Mouse (Mus musculus): Measurements from ENCODE around the gene Stk11ip. TPM values are rescaled to one million over a fixed set of nuclear protein-coding genes. Genes with fewer than 3 reads are reported as not detected.

The Stk11ip gene
- polyA plus RNA-seq, 1 experiment from 2014 or later = 21.0 TPM

- H3K36me3 ChIP-seq (ENCODE audit: control insufficient read depth, insufficient read depth, low read length) = peaks cover 63% of the 10 kb centered on the region
- no peak overlapping the region for H3K27ac ChIP-seq (replicated peaks; ENCODE audit: low read depth, low read length)
- peaks cover 6% of the 10 kb centered on the region for H3K4me1 ChIP-seq (ENCODE audit: control insufficient read depth, insufficient read depth, low read length)
- H3K9ac ChIP-seq (replicated peaks; ENCODE audit: low read length) = no peak overlapping the region
- no peak overlapping the region for H3K4me3 ChIP-seq (replicated peaks; ENCODE audit: low read depth, low read length)
- H3K27me3 ChIP-seq (ENCODE audit: control insufficient read depth, insufficient read depth, low read length) = no peaks in the 10 kb centered on the region
- DNase-seq = no peak
- 93% methylated on average over 7 of the region's 7 CpGs for WGBS
- H3K9me3 ChIP-seq (ENCODE audit: control insufficient read depth, low read length) = no peaks in the 10 kb centered on the region
- ATAC-seq (ENCODE audit: low FRiP score, low TSS enrichment) = no peak
- H3K4me2 ChIP-seq (ENCODE audit: low read length) = no peak overlapping the region
Measured at GRCm38 (mm10) chr1:75557041-75557440, 35.7 kb downstream of the Stk11ip start.

- H3K4me3 ChIP-seq (replicated peaks; ENCODE audit: low read depth, low read length) = no peak overlapping the region
- no peak for ATAC-seq (ENCODE audit: low FRiP score, low TSS enrichment)
- H3K9me3 ChIP-seq (ENCODE audit: control insufficient read depth, low read length) = peaks cover 4% of the 10 kb centered on the region; the same call in 1 of the 2 replicates
- no peaks in the 10 kb centered on the region for H3K27me3 ChIP-seq (ENCODE audit: control insufficient read depth, insufficient read depth, low read length)
- peaks cover 6% of the 10 kb centered on the region for H3K4me1 ChIP-seq (ENCODE audit: control insufficient read depth, insufficient read depth, low read length)
- 91% methylated on average over 18 of the region's 18 CpGs for WGBS
- peaks cover 47% of the 10 kb centered on the region for H3K36me3 ChIP-seq (ENCODE audit: control insufficient read depth, insufficient read depth, low read length)
- no peak for DNase-seq
- H3K4me2 ChIP-seq (ENCODE audit: low read length) = no peak overlapping the region
- peak overlapping the region; percentile 50; the same call in 1 of the 2 replicates for H3K27ac ChIP-seq (replicated peaks; ENCODE audit: low read depth, low read length)
- no peak overlapping the region for H3K9ac ChIP-seq (replicated peaks; ENCODE audit: low read length)
Measured at GRCm38 (mm10) chr1:75558388-75559178, 37.3 kb downstream of the Stk11ip start.

- H3K27ac ChIP-seq (replicated peaks; ENCODE audit: low read depth, low read length) = peak overlapping the region; percentile 50
- H3K36me3 ChIP-seq (ENCODE audit: control insufficient read depth, insufficient read depth, low read length) = peaks cover 40% of the 10 kb centered on the region
- no peak overlapping the region for H3K4me3 ChIP-seq (replicated peaks; ENCODE audit: low read depth, low read length)
- H3K27me3 ChIP-seq (ENCODE audit: control insufficient read depth, insufficient read depth, low read length) = no peaks in the 10 kb centered on the region
- H3K9me3 ChIP-seq (ENCODE audit: control insufficient read depth, low read length) = peaks cover 4% of the 10 kb centered on the region; the same call in 1 of the 2 replicates
- 5% methylated on average over 17 of the region's 17 CpGs for WGBS
- DNase-seq = peak; percentile 96
- H3K4me1 ChIP-seq (ENCODE audit: control insufficient read depth, insufficient read depth, low read length) = peaks cover 6% of the 10 kb centered on the region
- H3K4me2 ChIP-seq (ENCODE audit: low read length) = peak overlapping the region; percentile 37
- H3K9ac ChIP-seq (replicated peaks; ENCODE audit: low read length) = no peak overlapping the region
- ATAC-seq (ENCODE audit: low FRiP score, low TSS enrichment) = peak; percentile 92
Measured at GRCm38 (mm10) chr1:75559212-75559925, 38.0 kb downstream of the Stk11ip start.

DNA sequence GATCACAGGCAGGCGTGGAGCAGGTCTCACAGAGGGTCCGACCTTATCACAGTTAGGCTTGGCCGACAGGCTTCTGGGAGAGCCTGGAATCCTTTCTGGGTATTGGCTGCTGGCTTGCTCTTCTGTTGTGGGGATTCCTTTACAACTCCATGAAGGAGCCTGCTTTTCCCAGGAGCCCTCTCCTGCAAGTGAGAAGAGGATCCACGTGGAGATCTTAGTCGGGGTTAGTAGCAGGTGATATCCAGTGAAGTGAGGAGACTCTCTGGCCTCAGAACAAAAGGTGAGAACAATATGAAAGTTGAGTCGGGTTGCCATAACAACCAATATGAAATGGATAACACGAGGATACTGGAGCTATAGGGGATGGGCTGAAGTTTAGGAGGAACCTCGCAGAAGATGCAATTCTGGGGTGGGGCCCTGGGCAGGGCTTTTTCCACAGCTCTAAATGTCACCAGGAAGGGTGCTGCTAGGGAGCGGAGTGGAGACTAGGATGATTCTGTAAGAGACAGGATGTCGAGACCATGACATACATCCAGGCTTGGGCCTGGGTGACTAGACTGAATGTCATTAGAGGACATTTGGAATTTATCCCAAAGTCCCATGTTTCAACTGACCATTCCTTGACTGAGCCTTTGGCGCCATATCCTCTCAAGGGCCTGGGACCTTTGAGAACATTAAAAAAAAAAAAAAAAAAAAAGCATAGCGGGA lies 39.0 kb downstream of the Stk11ip start:
- H3K4me1 ChIP-seq (ENCODE audit: control insufficient read depth, insufficient read depth, low read length) = peaks cover 6% of the 10 kb centered on the region
- no peak overlapping the region for H3K9ac ChIP-seq (replicated peaks; ENCODE audit: low read length)
- peaks cover 4% of the 10 kb centered on the region; the same call in 1 of the 2 replicates for H3K9me3 ChIP-seq (ENCODE audit: control insufficient read depth, low read length)
- no peak overlapping the region for H3K4me3 ChIP-seq (replicated peaks; ENCODE audit: low read depth, low read length)
- no peaks in the 10 kb centered on the region for H3K27me3 ChIP-seq (ENCODE audit: control insufficient read depth, insufficient read depth, low read length)
- H3K36me3 ChIP-seq (ENCODE audit: control insufficient read depth, insufficient read depth, low read length) = peaks cover 32% of the 10 kb centered on the region
- H3K4me2 ChIP-seq (ENCODE audit: low read length) = no peak overlapping the region
- DNase-seq (no peak), ATAC-seq (ENCODE audit: low FRiP score, low TSS enrichment) (no peak)
- 79% methylated on average over 12 of the region's 12 CpGs for WGBS
- H3K27ac ChIP-seq (replicated peaks; ENCODE audit: low read depth, low read length) = 0 out of 2 replicates have a peak overlapping the region, but pooled peaks have one; percentile 10

- Histone ChIP-seq H3K9ac (replicated peaks; ENCODE audit: low read length) (no peak overlapping the region), H3K27ac (replicated peaks; ENCODE audit: low read depth, low read length) (0 out of 2 replicates have a peak overlapping the region, but pooled peaks have one; percentile 22), H3K27me3 (ENCODE audit: control insufficient read depth, insufficient read depth, low read length) (no peaks in the 10 kb centered on the region), H3K4me3 (replicated peaks; ENCODE audit: low read depth, low read length) (no peak overlapping the region), H3K4me1 (ENCODE audit: control insufficient read depth, insufficient read depth, low read length) (peaks cover 6% of the 10 kb centered on the region), H3K36me3 (ENCODE audit: control insufficient read depth, insufficient read depth, low read length) (peaks cover 25% of the 10 kb centered on the region), H3K9me3 (ENCODE audit: control insufficient read depth, low read length) (peaks cover 4% of the 10 kb centered on the region; the same call in 1 of the 2 replicates), H3K4me2 (ENCODE audit: low read length) (no peak overlapping the region)
- DNase-seq (peak; percentile 30), ATAC-seq (ENCODE audit: low FRiP score, low TSS enrichment) (no peak)
- WGBS = 49% methylated on average over 4 of the region's 4 CpGs
Measured at GRCm38 (mm10) chr1:75561221-75561897, 40.0 kb downstream of the Stk11ip start.

- Histone ChIP-seq H3K9ac (replicated peaks; ENCODE audit: low read length) (no peak overlapping the region), H3K9me3 (ENCODE audit: control insufficient read depth, low read length) (peaks cover 4% of the 10 kb centered on the region; the same call in 1 of the 2 replicates), H3K4me3 (replicated peaks; ENCODE audit: low read depth, low read length) (no peak overlapping the region), H3K36me3 (ENCODE audit: control insufficient read depth, insufficient read depth, low read length) (peaks cover 20% of the 10 kb centered on the region), H3K27ac (replicated peaks; ENCODE audit: low read depth, low read length) (0 out of 2 replicates have a peak overlapping the region, but pooled peaks have one; percentile 22), H3K4me2 (ENCODE audit: low read length) (no peak overlapping the region), H3K4me1 (ENCODE audit: control insufficient read depth, insufficient read depth, low read length) (peaks cover 6% of the 10 kb centered on the region), H3K27me3 (ENCODE audit: control insufficient read depth, insufficient read depth, low read length) (no peaks in the 10 kb centered on the region)
- DNase-seq (peak; percentile 25), ATAC-seq (ENCODE audit: low FRiP score, low TSS enrichment) (no peak)
- WGBS = 62% methylated on average over 1 of the region's 1 CpGs
Measured at GRCm38 (mm10) chr1:75561898-75562238, 40.5 kb downstream of the Stk11ip start.

- no peak for DNase-seq
- Histone ChIP-seq H3K36me3 (ENCODE audit: control insufficient read depth, insufficient read depth, low read length) (no peaks in the 10 kb centered on the region; the same call in 1 of the 2 replicates), H3K27ac (replicated peaks; ENCODE audit: low read depth, low read length) (no peak overlapping the region), H3K4me2 (ENCODE audit: low read length) (no peak overlapping the region), H3K9me3 (ENCODE audit: control insufficient read depth, low read length) (peaks cover 4% of the 10 kb centered on the region; the same call in 1 of the 2 replicates), H3K27me3 (ENCODE audit: control insufficient read depth, insufficient read depth, low read length) (no peaks in the 10 kb centered on the region), H3K4me3 (replicated peaks; ENCODE audit: low read depth, low read length) (no peak overlapping the region), H3K4me1 (ENCODE audit: control insufficient read depth, insufficient read depth, low read length) (peaks cover 4% of the 10 kb centered on the region), H3K9ac (replicated peaks; ENCODE audit: low read length) (no peak overlapping the region)
- ATAC-seq (ENCODE audit: low FRiP score, low TSS enrichment) = no peak
- WGBS = 87% methylated on average over 2 of the region's 2 CpGs
Measured at GRCm38 (mm10) chr1:75564102-75564501, 42.8 kb downstream of the Stk11ip start.

- Histone ChIP-seq H3K4me3 (replicated peaks; ENCODE audit: low read depth, low read length) (no peak overlapping the region), H3K27ac (replicated peaks; ENCODE audit: low read depth, low read length) (no peak overlapping the region), H3K9me3 (ENCODE audit: control insufficient read depth, low read length) (peaks cover 4% of the 10 kb centered on the region; the same call in 1 of the 2 replicates), H3K36me3 (ENCODE audit: control insufficient read depth, insufficient read depth, low read length) (no peaks in the 10 kb centered on the region), H3K4me1 (ENCODE audit: control insufficient read depth, insufficient read depth, low read length) (no peaks in the 10 kb centered on the region), H3K4me2 (ENCODE audit: low read length) (no peak overlapping the region), H3K9ac (replicated peaks; ENCODE audit: low read length) (no peak overlapping the region), H3K27me3 (ENCODE audit: control insufficient read depth, insufficient read depth, low read length) (no peaks in the 10 kb centered on the region)
- DNase-seq (no peak), ATAC-seq (ENCODE audit: low FRiP score, low TSS enrichment) (no peak)
- whole genome bisulfite sequencing = 69% methylated on average over 5 of the region's 5 CpGs
Measured at GRCm38 (mm10) chr1:75564916-75565315, 43.6 kb downstream of the Stk11ip start.

Data from midbrain, embryonic 14.5 days (tissue).